Mouse (Mus musculus) olfactory bulb, adult 2 months (tissue): Measurements from ENCODE around the gene Ciz1.

Experiments
- CTCF ChIP-seq: fragments of 200-500 bp; IDR thresholded peaks from 2 replicates; pipeline ENCODE4 v1.5.1; 2012; ENCODE audit warnings: low read depth, mild to moderate bottlenecking, low read length, moderate library complexity; ENCODE audit not compliant: insufficient read depth
- POLR2A ChIP-seq: fragments of 200-500 bp; IDR thresholded peaks from 2 replicates; pipeline ENCODE4 v1.6.1; 2012; ENCODE audit warnings: mild to moderate bottlenecking, low read depth, low read length, moderate library complexity; ENCODE audit not compliant: insufficient read depth

- no peak for TF ChIP-seq CTCF
- no peak for TF ChIP-seq POLR2A
Measured at GRCm38 (mm10) chr2:32351471-32351961, 611 bp upstream of the Ciz1 start.
